Mouse (Mus musculus) cortical plate, adult 2 months (tissue): ENCODE data around the gene Cntn5.

Source experiments
- CTCF ChIP-seq: fragments of 200-500 bp; IDR thresholded peaks from 2 replicates; pipeline ENCODE4 v1.5.1; 2011; ENCODE audit warnings: mild to moderate bottlenecking, control low read depth, low read length; ENCODE audit not compliant: insufficient read depth; ENCODE audit errors: extremely low read depth
- POLR2A ChIP-seq: fragments of 200-500 bp; IDR thresholded peaks from 2 replicates; pipeline ENCODE4 v1.6.1; 2011; ENCODE audit warnings: mild to moderate bottlenecking, low read length, control low read depth; ENCODE audit not compliant: insufficient read depth; ENCODE audit errors: extremely low read depth

GRCm38 (mm10) chr9:10663101-10663500 is 241.5 kb downstream of the Cntn5 start:
- TF ChIP-seq CTCF, result no peak
- TF ChIP-seq POLR2A, result no peak
